Mouse (Mus musculus) embryonic facial prominence, embryonic 15.5 days (tissue): ENCODE results near the gene Anapc15. TPM values are rescaled to one million over a fixed set of nuclear protein-coding genes. Genes with fewer than 3 reads are reported as not detected.
A peak's percentile ranks its signal among the peaks of the same experiment; 100 is the strongest.
"Not testable (repeated sequence)": the region's sequence is repeated elsewhere in the genome, so short reads cannot be mapped to it uniquely, and the experiment has no call there.

Experiments used
- ATAC-seq: fragments of 200-750 bp; cut with Nextera tagmentation; 2 replicates; pipeline ENCODE4 v1.8.0; 2017; ENCODE audit warnings: low read depth, moderate TSS enrichment; ENCODE audit not compliant: insufficient number of reproducible peaks, low FRiP score, low TSS enrichment
- H3K27ac ChIP-seq: fragments of 300-500 bp; sonication (generic); replicated peaks from 2 replicates; pipeline ENCODE4 v1.5.1; 2015; ENCODE audit warnings: mild to moderate bottlenecking, inconsistent platforms
- H3K27me3 ChIP-seq: fragments of 300-500 bp; sonication (generic); 2 replicates; pipeline ENCODE4 v1.6.1; 2015; ENCODE audit warnings: inconsistent platforms
- H3K36me3 ChIP-seq: fragments of 300-500 bp; sonication (generic); 2 replicates; pipeline ENCODE4 v1.6.1; 2015; ENCODE audit warnings: mild to moderate bottlenecking, inconsistent platforms
- H3K4me1 ChIP-seq: fragments of 300-500 bp; sonication (generic); 2 replicates; pipeline ENCODE4 v1.6.1; 2015; ENCODE audit warnings: inconsistent platforms
- H3K4me2 ChIP-seq: fragments of 300-500 bp; sonication (generic); replicated peaks from 2 replicates; pipeline ENCODE4 v1.6.1; 2015; ENCODE audit warnings: mild to moderate bottlenecking, inconsistent platforms
- H3K4me3 ChIP-seq: fragments of 300-500 bp; sonication (generic); replicated peaks from 2 replicates; pipeline ENCODE4 v1.5.1; 2015; ENCODE audit warnings: mild to moderate bottlenecking, inconsistent platforms
- H3K9ac ChIP-seq: fragments of 300-500 bp; sonication (generic); 2 replicates; pipeline ENCODE4 v1.6.1; 2015; ENCODE audit warnings: inconsistent platforms
- H3K9me3 ChIP-seq: fragments of 300-500 bp; sonication (generic); replicated peaks from 2 replicates; pipeline ENCODE4 v1.6.1; 2016; ENCODE audit warnings: inconsistent platforms
- WGBS: fragments of 180-500 bp; shearing (Covaris S2); methylation state at CpG from one replicate; pipeline ENCODE4 v1.1.7; 2015; 5-methylcytosine and 5-hydroxymethylcytosine counted together
- polyA plus RNA-seq: library from polyadenylated mRNA; unstranded; fragments of >200 nt; fragmentation: Nextera tagmentation; extraction: Ambion mirVana; gene quantifications from 2 replicates; pipeline ENCODE4 v1.2.1, GENCODE M21; 2015

The Anapc15 gene
- polyA plus RNA-seq, 1 experiment from 2014 or later = 56.6 TPM

DNA sequence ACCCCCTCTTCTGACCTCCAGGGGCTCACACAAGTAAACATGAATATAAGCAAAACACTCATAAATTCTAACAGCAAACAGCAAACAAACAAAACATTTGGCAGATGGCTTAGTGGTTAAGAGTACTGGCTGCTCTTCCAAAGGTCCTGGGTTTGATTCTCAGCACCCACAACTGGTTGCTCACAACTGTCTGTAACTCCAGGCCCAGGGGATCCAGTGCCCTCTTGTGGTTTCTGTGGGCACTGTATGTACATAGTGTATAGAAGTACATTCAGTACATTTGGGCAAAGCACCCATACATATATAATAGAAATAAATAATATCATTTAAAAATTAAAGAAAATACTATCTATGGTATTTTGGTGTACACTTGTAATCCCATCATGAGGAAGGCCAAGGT, 39.3 kb downstream of the Anapc15 start:
- peaks cover 21% of the 10 kb centered on the region for H3K4me1 ChIP-seq
- no peak for ATAC-seq
- no peak overlapping the region for H3K27ac ChIP-seq
- H3K9me3 ChIP-seq = no peaks in the 10 kb centered on the region
- H3K4me2 ChIP-seq = no peak overlapping the region
- no peak overlapping the region for H3K9ac ChIP-seq
- H3K27me3 ChIP-seq = no peaks in the 10 kb centered on the region
- peaks cover 7% of the 10 kb centered on the region; the same call in 1 of the 2 replicates for H3K36me3 ChIP-seq
- no peak overlapping the region for H3K4me3 ChIP-seq

DNA sequence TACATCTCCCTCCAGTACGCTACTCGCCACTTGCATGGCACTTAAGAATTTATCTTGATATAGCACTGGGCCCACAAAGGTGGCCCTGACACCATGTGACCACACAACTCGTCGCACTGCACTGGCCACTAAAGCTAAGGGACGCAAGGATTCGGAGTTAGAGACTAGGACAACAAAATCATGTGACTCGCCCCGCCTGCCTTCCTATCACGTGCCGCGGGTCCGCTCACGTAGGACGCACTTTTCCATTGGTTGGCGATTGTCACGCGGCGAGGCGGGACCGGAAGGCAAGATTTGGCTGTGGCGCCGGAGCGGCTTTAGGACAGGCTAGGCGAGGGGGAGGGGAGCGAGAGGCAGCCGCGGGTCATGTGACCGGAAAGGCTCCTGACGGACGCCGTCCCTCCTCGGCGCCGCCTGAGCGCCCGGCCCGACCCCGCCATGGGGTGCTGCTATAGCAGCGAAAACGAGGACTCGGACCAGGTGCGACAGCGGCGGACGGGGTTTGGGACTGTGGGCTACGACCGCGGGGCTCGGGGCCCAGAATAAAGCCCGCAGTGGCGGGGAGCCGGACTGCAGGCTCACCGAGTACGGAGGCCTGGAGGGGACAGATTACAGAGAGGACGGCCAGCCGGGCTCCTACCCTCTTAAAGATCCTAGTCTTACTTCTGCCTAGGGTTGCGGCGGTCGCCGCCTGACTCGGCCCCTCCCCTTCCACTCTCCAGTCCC, 42.2 kb downstream of the Anapc15 start, which contains the start of gene Lamtor1:
TSS of gene Lamtor1 (plus strand) at position 344 of the 726 bp plus-strand sequence.
- peak within 1 kb of the TSS; percentile 75 for H3K4me2 ChIP-seq
- peak; percentile 98 for ATAC-seq
- under 1% methylated on average over 61 of the region's 61 CpGs for WGBS

DNA sequence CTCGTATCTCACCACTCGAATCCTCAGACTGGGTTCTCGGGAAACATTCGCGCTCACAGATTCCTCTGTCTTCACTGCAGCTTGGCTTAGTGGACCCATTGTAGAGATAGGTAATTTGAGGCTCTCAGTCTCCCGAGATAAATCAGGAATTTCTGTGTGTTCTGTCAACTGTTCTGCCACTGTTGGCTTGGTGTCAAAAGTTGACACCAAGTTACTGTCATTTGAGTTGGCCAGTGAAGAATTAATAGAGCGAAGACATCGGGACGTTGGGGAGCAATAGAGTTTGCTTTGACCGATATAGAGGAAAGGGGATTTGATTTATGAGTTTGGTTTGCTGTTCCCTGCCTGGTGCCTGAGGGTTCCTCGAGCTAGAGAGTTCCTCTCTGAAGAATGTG, 42.8 kb downstream of the Anapc15 start, which contains the start of gene Tomt:
TSS of gene Tomt (minus strand) at position 73 of the 395 bp plus-strand sequence.
- Histone ChIP-seq H3K4me1 (peaks cover 31% of the 10 kb centered on the region), H3K27me3 (no peaks in the 10 kb centered on the region), H3K4me2 (peak within 1 kb of the TSS; percentile 75), H3K4me3 (peak within 1 kb of the TSS; percentile 79), H3K36me3 (peaks cover 18% of the 10 kb centered on the region), H3K9me3 (no peaks in the 10 kb centered on the region), H3K9ac (peak within 1 kb of the TSS; percentile 88), H3K27ac (peak within 1 kb of the TSS; percentile 95)
- 17% methylated on average over 11 of the region's 11 CpGs for WGBS
- ATAC-seq = no peak

More for the DNA sequence above, 42.2 kb downstream of the Anapc15 start, which contains the start of gene Lamtor1:
- peaks cover 12% of the 10 kb centered on the region for H3K36me3 ChIP-seq
- peak within 1 kb of the TSS; percentile 88 for H3K9ac ChIP-seq
- H3K27ac ChIP-seq = peak within 1 kb of the TSS; percentile 95
- peaks cover 31% of the 10 kb centered on the region for H3K4me1 ChIP-seq
- peak within 1 kb of the TSS; percentile 79 for H3K4me3 ChIP-seq
- no peaks in the 10 kb centered on the region for H3K27me3 ChIP-seq
- H3K9me3 ChIP-seq = no peaks in the 10 kb centered on the region

DNA sequence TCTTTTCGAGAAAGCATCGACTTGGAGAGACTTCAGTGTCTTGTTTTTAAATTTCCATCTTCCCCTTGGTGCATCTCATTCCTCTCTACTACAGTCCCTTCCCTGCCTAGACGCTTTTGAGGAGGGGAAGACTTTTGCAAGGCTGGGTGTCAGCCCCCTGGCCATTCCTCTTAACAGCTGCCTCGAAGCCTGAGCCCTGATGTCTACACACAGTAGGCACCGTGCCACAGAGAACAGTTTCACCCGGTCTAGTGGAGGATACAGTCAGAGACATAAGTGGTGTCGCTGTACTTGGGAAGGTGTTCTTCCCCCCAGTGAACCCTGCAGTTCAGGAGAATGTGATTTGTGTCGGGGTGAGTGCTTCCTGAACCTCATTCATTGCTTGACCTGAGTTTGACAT, 43.2 kb downstream of the Anapc15 start:
- H3K27ac ChIP-seq = peak overlapping the region; percentile 95; the same call in 1 of the 2 replicates
- WGBS = 64% methylated on average over 8 of the region's 8 CpGs
- no peaks in the 10 kb centered on the region for H3K27me3 ChIP-seq
- H3K4me3 ChIP-seq = peak overlapping the region; percentile 79
- H3K4me1 ChIP-seq = peaks cover 31% of the 10 kb centered on the region
- peak overlapping the region; percentile 75 for H3K4me2 ChIP-seq
- peaks cover 22% of the 10 kb centered on the region for H3K36me3 ChIP-seq
- peak overlapping the region; percentile 88 for H3K9ac ChIP-seq
- ATAC-seq = no peak
- H3K9me3 ChIP-seq = no peaks in the 10 kb centered on the region

- Histone ChIP-seq H3K36me3 (peaks cover 39% of the 10 kb centered on the region), H3K9ac (no peak overlapping the region), H3K4me3 (no peak overlapping the region), H3K9me3 (no peaks in the 10 kb centered on the region), H3K4me2 (no peak overlapping the region), H3K27me3 (no peaks in the 10 kb centered on the region), H3K4me1 (peaks cover 31% of the 10 kb centered on the region), H3K27ac (peak overlapping the region; percentile 17; the same call in 1 of the 2 replicates)
- WGBS = 71% methylated on average over 4 of the region's 4 CpGs
- no peak for ATAC-seq
These were observed 44.9 kb downstream of the Anapc15 start for GRCm38 (mm10) chr7:101908367-101908766.

GRCm38 (mm10) chr7:101910138-101910537, 46.6 kb downstream of the Anapc15 start:
- no peak overlapping the region for H3K9ac ChIP-seq
- H3K4me2 ChIP-seq = no peak overlapping the region
- H3K4me1 ChIP-seq = peaks cover 26% of the 10 kb centered on the region
- 69% methylated on average over 4 of the region's 4 CpGs for WGBS
- H3K36me3 ChIP-seq = peaks cover 55% of the 10 kb centered on the region
- H3K9me3 ChIP-seq = no peaks in the 10 kb centered on the region
- no peak overlapping the region for H3K27ac ChIP-seq
- H3K4me3 ChIP-seq = no peak overlapping the region
- no peak for ATAC-seq
- H3K27me3 ChIP-seq = no peaks in the 10 kb centered on the region

GRCm38 (mm10) chr7:101911982-101912381, 48.5 kb downstream of the Anapc15 start:
- 64% methylated on average over 3 of the region's 3 CpGs for WGBS
- Histone ChIP-seq H3K4me2 (no peak overlapping the region), H3K36me3 (peaks cover 55% of the 10 kb centered on the region), H3K4me1 (peaks cover 17% of the 10 kb centered on the region), H3K27me3 (no peaks in the 10 kb centered on the region), H3K4me3 (no peak overlapping the region), H3K9me3 (no peaks in the 10 kb centered on the region), H3K27ac (no peak overlapping the region), H3K9ac (no peak overlapping the region)
- ATAC-seq = no peak

DNA sequence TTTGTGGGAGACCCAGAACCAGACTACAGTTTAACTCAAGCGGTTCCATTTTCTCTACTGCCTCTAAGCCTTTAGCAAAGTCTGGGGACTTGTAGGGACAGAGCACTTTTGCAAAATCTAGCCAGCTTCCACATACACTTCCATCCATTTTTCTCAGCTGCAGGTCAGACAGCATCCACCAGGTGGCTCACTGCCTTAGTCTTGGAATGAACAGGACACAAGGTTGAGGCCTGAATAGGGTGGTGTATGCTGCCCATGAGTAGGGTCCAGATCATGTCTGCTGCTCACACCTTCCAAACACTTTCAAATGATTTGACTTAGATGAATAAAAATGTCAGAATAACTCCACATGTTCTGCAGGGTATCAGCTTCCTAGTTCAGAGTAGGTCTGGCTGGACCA, 54.6 kb downstream of the Anapc15 start:
- Histone ChIP-seq H3K27me3 (no peaks in the 10 kb centered on the region), H3K27ac (no peak overlapping the region), H3K36me3 (peaks cover 19% of the 10 kb centered on the region), H3K9me3 (no peaks in the 10 kb centered on the region), H3K4me1 (no peaks in the 10 kb centered on the region), H3K4me2 (no peak overlapping the region), H3K9ac (no peak overlapping the region), H3K4me3 (no peak overlapping the region)
- WGBS = 13% methylated on average over 1 of the region's 1 CpGs
- ATAC-seq = peak; percentile 63; the same call in 1 of the 2 replicates

DNA sequence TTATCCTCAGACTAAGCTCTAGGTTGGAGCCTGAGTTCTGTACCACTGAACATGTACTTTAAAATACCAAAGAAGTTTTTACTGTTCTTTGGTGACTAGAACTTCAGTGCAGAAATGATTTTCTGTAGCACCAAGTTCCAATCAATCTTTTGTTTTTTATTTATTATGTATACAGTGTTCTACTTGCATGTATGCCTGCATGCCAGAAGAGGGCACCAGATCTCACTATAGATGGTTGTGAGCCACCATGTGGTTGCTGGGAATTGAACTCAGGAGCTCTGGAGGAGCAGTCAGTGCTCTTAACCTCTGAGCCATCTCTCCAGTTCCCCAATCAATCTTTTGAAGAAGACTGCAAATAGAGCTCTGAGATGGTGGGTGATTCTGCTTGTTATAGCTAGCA, 62.4 kb downstream of the Anapc15 start:
- H3K4me2 ChIP-seq, H3K9ac ChIP-seq, H3K27ac ChIP-seq, H3K36me3 ChIP-seq, H3K4me3 ChIP-seq, H3K4me1 ChIP-seq, H3K27me3 ChIP-seq, ATAC-seq, H3K9me3 ChIP-seq: not testable (repeated sequence)

DNA sequence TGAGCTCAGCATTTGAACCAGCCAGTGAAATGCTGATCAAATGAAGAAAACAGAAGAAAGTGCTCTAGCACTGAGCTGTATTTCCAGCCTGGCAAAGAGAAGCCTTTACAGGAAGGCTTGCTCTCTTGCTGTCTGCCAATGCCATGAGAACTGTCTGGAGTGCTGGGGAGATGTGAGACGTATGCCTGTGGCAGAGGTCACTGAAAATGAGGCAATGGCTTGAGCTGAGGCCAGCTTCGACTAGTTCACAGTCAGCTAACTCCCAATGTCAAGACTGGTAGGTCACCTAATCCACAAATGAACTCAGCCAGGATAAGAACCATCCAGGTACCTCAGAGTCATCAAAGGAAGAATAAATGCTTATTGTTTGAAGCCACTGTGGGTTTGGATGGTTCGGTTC, 64.6 kb downstream of the Anapc15 start:
- no peak for ATAC-seq
- WGBS = 68% methylated on average over 3 of the region's 3 CpGs

GRCm38 (mm10) chr7:101932551-101932950, 69.0 kb downstream of the Anapc15 start:
- ATAC-seq = no peak
- peak overlapping the region; percentile 91 for H3K4me3 ChIP-seq

More for the DNA sequence above, 64.6 kb downstream of the Anapc15 start:
- H3K27me3 ChIP-seq = no peaks in the 10 kb centered on the region
- 0 out of 2 replicates have a peak, but pooled peaks cover 5% of the 10 kb centered on the region for H3K4me1 ChIP-seq
- H3K4me2 ChIP-seq = no peak overlapping the region
- H3K4me3 ChIP-seq = no peak overlapping the region
- H3K27ac ChIP-seq = no peak overlapping the region
- H3K9me3 ChIP-seq = no peaks in the 10 kb centered on the region
- H3K36me3 ChIP-seq = no peaks in the 10 kb centered on the region
- no peak overlapping the region for H3K9ac ChIP-seq

More at GRCm38 (mm10) chr7:101932551-101932950, 69.0 kb downstream of the Anapc15 start:
- Histone ChIP-seq H3K4me1 (peaks cover 20% of the 10 kb centered on the region; the same call in 1 of the 2 replicates), H3K9ac (no peak overlapping the region), H3K27me3 (no peaks in the 10 kb centered on the region), H3K27ac (no peak overlapping the region), H3K36me3 (no peaks in the 10 kb centered on the region), H3K4me2 (peak overlapping the region; percentile 64; the same call in 1 of the 2 replicates), H3K9me3 (no peaks in the 10 kb centered on the region)
- 65% methylated on average over 1 of the region's 1 CpGs for WGBS
